Mouse (Mus musculus) urinary bladder, postnatal 25 days (tissue): ENCODE data around the gene Tmc5.

Source experiments
- DNase-seq: peaks from one replicate; pipeline ENCODE4 v3.0.0; 2022; ENCODE audit warnings: low spot score

Gene Tmc5

GRCm38 (mm10) chr7:118696146-118696545 lies 99.0 kb downstream of the Tmc5 start:
- DNase-seq = no peak

GRCm38 (mm10) chr7:118697168-118697567 lies 100.1 kb downstream of the Tmc5 start:
- DNase-seq = no peak

- no peak for DNase-seq
Observed at GRCm38 (mm10) chr7:118698882-118699281, 101.8 kb downstream of the Tmc5 start.

GRCm38 (mm10) chr7:118703144-118703561 lies 106.1 kb downstream of the Tmc5 start:
- no peak for DNase-seq

- no peak for DNase-seq
Observed at GRCm38 (mm10) chr7:118704001-118704850, 107.1 kb downstream of the Tmc5 start.

GRCm38 (mm10) chr7:118705101-118705961 lies 108.2 kb downstream of the Tmc5 start, which contains the start of gene Gde1:
Gene Gde1, minus strand, starts transcription at chr7:118705778.
- DNase-seq = peak; percentile 87

GRCm38 (mm10) chr7:118706051-118706450 lies 109.0 kb downstream of the Tmc5 start:
- no peak for DNase-seq

GRCm38 (mm10) chr7:118706488-118706887 lies 109.4 kb downstream of the Tmc5 start:
- no peak for DNase-seq

GRCm38 (mm10) chr7:118707216-118707615 lies 110.1 kb downstream of the Tmc5 start:
- no peak for DNase-seq

- no peak for DNase-seq
Observed at GRCm38 (mm10) chr7:118708002-118708401, 110.9 kb downstream of the Tmc5 start.

GRCm38 (mm10) chr7:118710776-118711175 lies 113.7 kb downstream of the Tmc5 start:
- no peak for DNase-seq

- DNase-seq = peak; percentile 85
Observed at GRCm38 (mm10) chr7:118712228-118713173, 115.4 kb downstream of the Tmc5 start, which contains the start of gene Ccp110. Gene Ccp110, plus strand, starts transcription at chr7:118712552.

GRCm38 (mm10) chr7:118714873-118715272 lies 117.8 kb downstream of the Tmc5 start:
- no peak for DNase-seq

GRCm38 (mm10) chr7:118718066-118718465 lies 121.0 kb downstream of the Tmc5 start:
- no peak for DNase-seq

GRCm38 (mm10) chr7:118723927-118724326 lies 126.8 kb downstream of the Tmc5 start:
- no peak for DNase-seq
